Mouse (Mus musculus) CD4-positive, CD25-positive, alpha-beta regulatory T cell, adult 4 months (primary cell): ENCODE results near the gene 4933428G20Rik. TPM values are rescaled to one million over a fixed set of nuclear protein-coding genes. Genes with fewer than 3 reads are reported as not detected.

Source experiments
- ATAC-seq: one replicate; pipeline ENCODE4 v1.8.0; 2017
- polyA plus RNA-seq, 2 experiments: library from polyadenylated mRNA; unstranded; fragments of 100-300 nt; shearing (Covaris generic); gene quantifications; one replicate each; pipeline ENCODE4 v1.2.1; 2017

Gene 4933428G20Rik
- polyA plus RNA-seq, 2 experiments from 2014 or later = not detected

- ATAC-seq = no peak
Observed at GRCm38 (mm10) chr11:97502846-97503245, 2.7 kb upstream of the 4933428G20Rik start.

DNA sequence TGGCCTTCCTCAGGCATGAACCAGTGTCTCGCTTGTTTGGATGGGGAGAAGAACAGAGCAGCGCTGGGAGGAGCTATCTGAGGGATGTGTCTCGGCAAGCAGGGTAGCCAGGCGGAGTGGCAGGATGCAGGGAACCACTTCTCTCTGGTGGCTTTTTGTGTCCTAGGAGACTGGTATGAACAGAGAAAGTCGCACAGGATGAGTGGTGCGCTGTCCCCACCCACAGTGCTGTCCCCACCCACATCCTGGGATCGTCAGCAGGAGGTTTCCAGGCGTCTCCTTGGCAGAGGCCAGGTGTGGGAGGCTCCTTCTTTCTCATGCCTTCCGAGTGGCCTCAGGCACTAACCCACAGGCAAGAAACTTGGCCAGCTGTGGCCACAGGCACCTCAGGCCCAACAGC is 2.2 kb upstream of the 4933428G20Rik start:
- no peak for ATAC-seq

- no peak for ATAC-seq
Observed at GRCm38 (mm10) chr11:97500720-97501448, 744 bp upstream of the 4933428G20Rik start.

DNA sequence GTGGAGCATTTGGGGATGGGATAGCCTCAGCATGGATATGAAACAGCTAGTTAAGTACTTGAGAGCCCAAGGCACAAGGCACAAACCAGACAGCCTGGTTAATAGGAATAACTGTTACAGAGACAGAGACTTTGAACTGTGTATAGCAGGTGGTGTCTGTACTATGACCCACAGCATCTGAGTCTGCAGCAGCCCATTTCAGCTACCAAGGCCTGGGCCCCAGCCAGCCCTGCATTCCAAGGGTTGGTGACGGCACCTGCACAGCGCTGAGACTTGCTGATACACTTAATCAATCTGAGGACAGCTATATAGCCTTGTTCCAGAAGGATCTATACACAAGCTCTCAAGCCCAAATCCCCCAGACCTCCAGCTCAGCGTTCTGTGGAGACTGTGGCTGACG is 2.6 kb downstream of the 4933428G20Rik start:
- no peak for ATAC-seq

- ATAC-seq = no peak
Observed at GRCm38 (mm10) chr11:97492836-97493235, 7.3 kb downstream of the 4933428G20Rik start.

GRCm38 (mm10) chr11:97491640-97492039 is 8.5 kb downstream of the 4933428G20Rik start:
- no peak for ATAC-seq

DNA sequence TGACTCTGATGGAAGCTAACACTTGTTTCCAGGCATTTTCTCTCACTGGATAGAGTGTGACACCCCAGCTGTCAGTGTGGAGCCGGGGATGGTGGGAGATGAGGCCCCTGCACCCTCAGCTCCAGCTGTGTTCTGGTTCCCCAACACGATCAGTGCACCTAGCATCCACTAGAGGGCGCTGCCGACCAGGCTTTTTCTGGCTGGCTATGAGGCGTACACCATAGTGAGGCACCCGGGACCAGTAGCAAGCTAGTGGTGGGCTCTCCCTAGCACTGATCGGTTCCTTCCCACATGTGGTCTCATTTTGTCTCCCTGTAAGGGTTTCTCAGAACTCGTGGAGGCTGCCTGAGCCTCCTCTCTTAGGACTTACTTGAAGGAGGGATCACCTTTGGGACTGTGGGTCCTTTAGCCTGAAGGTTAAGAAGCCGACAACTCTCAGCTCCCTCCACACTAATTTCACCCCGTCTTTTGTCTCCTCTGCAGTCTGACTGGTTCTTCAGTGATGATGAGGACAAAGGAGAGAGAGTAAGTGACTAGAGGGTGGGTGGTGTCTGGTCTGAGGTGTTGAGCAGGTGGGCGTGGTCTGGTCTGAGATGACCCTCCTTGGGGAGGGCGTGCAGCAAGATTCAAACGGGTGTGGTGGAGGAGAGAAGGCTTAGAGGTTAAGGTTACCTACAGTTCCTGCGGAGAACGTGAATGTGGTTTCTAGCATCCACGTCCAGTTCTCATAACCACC is 10.4 kb downstream of the 4933428G20Rik start:
- no peak for ATAC-seq

DNA sequence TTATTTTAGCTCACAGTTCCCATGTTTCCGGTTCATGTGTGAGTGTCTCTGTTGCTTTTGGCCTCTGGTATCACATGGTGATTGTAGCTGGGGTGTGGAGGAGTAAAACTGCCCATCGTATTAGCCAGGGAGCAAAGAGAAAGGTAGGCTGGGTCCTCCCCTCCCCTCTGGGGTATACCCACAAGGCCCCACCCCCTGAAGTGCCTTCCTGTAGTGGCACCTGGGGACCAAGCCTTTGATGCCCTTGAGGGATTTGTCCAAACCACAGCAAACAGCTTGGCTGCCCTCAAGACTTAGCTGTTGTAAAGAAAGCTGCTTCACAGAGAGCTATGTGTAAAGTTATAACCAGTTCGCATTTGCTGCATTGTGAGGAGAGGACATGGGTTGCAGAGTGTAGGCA is 12.5 kb downstream of the 4933428G20Rik start:
- ATAC-seq = no peak

GRCm38 (mm10) chr11:97485661-97486060 is 14.5 kb downstream of the 4933428G20Rik start:
- ATAC-seq = no peak

DNA sequence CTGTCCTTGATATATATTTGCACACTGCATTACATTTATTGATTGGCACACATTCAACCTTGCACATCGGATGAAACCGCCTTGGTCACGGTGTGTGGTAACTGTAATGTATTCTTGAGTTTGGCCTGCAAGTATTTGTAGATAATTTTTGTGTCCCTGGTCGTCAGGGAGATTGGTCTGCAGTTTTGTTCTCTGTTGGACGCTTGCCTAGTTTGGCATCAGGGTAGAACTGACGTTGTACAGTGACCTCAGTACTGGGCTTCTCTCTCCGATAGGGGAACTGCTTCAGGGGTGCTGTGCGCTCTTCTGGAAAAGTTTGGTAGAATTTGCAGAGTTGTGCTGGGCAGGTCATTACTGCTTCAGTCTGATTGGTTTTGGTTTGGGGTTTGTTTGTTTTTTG is 20.3 kb downstream of the 4933428G20Rik start:
- ATAC-seq = no peak

DNA sequence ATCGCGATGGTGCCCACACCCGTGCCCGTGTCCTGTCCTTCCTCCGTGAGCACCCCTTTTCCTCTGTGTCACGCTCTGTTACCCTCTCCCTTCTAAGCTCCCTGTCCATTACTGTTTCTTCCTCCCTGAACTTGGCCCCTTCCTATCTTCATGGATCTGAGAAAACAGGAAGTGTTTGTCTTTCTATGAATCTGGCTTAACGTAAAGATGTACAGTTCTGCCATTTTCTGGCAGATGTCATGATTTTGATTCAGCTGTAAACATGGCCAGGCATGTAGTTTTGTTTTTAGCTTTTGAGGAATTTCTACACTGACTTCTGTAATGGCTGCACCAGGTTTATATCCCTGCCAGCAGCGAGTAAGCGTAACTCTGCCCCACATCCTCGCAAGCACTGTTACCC is 21.1 kb downstream of the 4933428G20Rik start:
- ATAC-seq = no peak

DNA sequence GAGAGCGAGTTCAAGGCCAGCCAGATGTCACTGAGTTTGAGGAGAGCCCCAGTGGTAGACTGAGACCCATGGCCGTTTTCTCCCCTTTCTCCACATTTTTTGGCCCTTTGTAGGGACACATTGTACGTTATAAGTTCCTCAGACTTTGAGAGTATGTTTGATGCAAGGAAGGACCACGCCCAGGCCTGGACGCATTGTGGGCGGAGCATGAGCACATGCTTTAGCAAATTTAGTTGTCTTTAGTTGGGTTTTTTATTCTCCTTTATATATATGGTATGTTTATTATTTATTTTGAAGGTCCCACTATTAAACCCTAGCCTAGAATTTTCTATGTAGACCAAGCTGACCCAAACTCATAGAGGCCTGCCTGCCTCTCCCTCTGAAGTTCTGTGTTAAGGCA is 21.8 kb downstream of the 4933428G20Rik start:
- no peak for ATAC-seq

DNA sequence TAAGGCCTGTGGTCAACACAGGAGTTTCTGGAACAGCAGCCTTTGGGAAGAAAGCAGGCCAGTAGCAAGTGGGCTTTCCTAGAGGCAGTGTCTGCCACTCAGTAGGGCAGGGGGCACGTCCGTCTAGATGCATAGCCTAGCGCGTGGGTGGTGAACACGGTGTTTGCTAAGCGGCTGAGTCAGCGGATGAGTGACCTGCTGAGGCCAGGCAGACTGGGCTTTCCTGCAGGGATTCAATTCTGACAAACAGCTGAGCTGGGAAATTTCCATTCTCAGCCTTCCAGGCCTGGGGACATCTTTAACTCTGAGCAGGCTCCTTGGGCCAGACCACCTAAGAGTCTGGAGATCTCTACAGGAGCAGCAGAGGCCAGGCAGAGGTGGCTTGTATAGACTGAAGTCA is 22.7 kb downstream of the 4933428G20Rik start:
- no peak for ATAC-seq

- ATAC-seq = no peak
Observed at GRCm38 (mm10) chr11:97476334-97477095, 23.6 kb downstream of the 4933428G20Rik start.

GRCm38 (mm10) chr11:97471276-97471675 is 28.9 kb downstream of the 4933428G20Rik start:
- ATAC-seq = no peak

DNA sequence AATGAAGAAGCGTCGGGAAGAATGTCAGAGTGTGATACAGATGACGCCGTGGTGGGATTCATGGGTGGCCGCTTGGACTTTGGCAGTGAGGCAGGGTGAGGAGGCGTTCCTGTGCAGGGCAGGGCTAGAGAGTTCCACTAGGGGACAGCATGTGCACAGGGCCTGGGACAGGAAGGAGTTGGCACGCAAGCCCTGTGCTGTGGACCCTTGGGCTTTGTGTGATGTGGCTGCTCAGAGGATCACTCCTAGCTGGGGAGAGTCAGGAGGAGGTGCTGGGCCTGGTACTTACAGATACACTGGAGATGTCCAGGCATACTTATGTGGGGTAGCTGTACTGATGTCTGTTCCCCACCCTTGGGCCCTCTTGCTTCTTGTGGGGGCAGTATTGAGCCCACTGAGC is 30.3 kb downstream of the 4933428G20Rik start:
- ATAC-seq = no peak

- ATAC-seq = peak; percentile 45
Observed at GRCm38 (mm10) chr11:97468639-97469287, 31.4 kb downstream of the 4933428G20Rik start.

GRCm38 (mm10) chr11:97466444-97467160 is 33.5 kb downstream of the 4933428G20Rik start:
- ATAC-seq = no peak

GRCm38 (mm10) chr11:97465957-97466356 is 34.2 kb downstream of the 4933428G20Rik start:
- ATAC-seq = no peak

DNA sequence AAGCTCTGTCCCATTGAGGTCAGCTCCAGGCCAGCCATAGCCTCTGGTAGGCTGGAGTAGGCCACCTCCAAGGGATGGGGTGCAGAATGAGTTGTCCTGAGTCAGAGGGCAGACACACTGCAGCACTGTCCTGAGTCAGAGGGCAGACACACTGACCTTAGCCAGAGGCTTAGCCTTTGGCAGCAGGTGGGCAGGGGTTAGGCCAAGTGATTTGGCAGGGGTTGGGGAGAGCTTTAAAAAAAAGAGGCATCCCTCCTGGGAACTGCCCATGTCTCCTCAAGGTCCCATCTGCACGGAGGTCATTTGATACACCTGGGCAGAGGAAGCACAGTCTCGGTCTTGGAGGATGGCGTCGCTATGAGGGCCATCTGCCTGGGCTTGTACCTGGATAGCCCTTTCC is 36.1 kb downstream of the 4933428G20Rik start:
- ATAC-seq = no peak

- no peak for ATAC-seq
Observed at GRCm38 (mm10) chr11:97463166-97463565, 37.0 kb downstream of the 4933428G20Rik start.

DNA sequence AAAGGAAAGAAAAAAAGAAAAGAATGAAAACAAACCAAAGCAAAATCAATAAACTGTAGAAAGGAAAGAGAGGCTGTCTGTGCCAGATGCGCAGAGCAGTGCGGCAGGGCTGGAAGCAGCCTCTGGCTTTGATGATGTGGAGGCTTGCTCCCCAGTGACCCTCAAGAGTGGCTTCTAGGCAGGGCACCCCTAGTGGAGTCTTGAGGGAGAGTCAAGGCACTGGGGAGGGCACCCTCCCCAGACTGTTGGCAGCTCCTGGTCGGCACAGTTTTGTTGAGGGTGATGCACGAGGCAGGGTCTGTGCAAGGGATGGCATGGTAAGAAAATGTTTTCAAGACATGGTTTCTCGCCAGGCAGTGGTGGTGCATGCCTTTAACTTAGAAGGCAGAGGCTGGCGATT is 37.6 kb downstream of the 4933428G20Rik start:
- ATAC-seq = no peak
